Comparison of ENCODE assay signal across 8 mouse cellular contexts in genomic region chr11:22859301-22859632, GRCm38 (mm10). TPM values are rescaled to one million over a fixed set of nuclear protein-coding genes. Genes with fewer than 3 reads are reported as not detected.
DNase-seq lines count a peak whose midpoint lies in the region; ATAC-seq and TF ChIP-seq lines count a peak whose summit lies in the region.

No protein-coding gene starts in this region.

- ATAC-seq in heart, embryonic 11.5 days (replicated peaks; ENCODE audit: insufficient number of reproducible peaks, low FRiP score, low TSS enrichment) = peak; percentile 64; the same call in 1 of the 2 replicates
- ATAC-seq in CD4-positive, CD25-positive, alpha-beta regulatory T cell, adult 4 months = peak; percentile 15
- peak; percentile 75 for ATAC-seq in limb, embryonic 11.5 days (ENCODE audit: insufficient number of reproducible peaks, low FRiP score, low TSS enrichment, low read depth)
- peak; percentile 11 for ATAC-seq in neutrophil, adult 5-6 weeks (ENCODE audit: extremely low read depth, insufficient number of reproducible peaks, low FRiP score, poor library complexity, severe bottlenecking)

- H3K9ac ChIP-seq in heart, embryonic 11.5 days (ENCODE audit: low read depth, low read length) = peak overlapping the region; percentile 81
- H3K9ac ChIP-seq in limb, embryonic 11.5 days (ENCODE audit: low read length) = peak overlapping the region; percentile 62

- no peak for TF ChIP-seq CTCF in embryonic fibroblast, embryonic 13.5 days (IDR thresholded peaks at IDR 0.05; ENCODE audit: borderline replicate concordance, insufficient read depth, low read length)

- H3K9me3 ChIP-seq in heart, embryonic 11.5 days (replicated peaks; ENCODE audit: control insufficient read depth, low read length) = no peaks in the 10 kb centered on the region
- H3K9me3 ChIP-seq in limb, embryonic 11.5 days (ENCODE audit: control insufficient read depth, low read length) = no peaks in the 10 kb centered on the region

- peak overlapping the region; percentile 68 for H3K27ac ChIP-seq in heart, embryonic 11.5 days (ENCODE audit: low read depth, low read length)
- no peak overlapping the region for H3K27ac ChIP-seq in embryonic fibroblast, embryonic 13.5 days (ENCODE audit: insufficient read depth, low read length)
- no peak overlapping the region for H3K27ac ChIP-seq in limb, embryonic 11.5 days (replicated peaks; ENCODE audit: low read depth, low read length)

- peaks cover 12% of the 10 kb centered on the region; the same call in 1 of the 2 replicates for H3K27me3 ChIP-seq in heart, embryonic 11.5 days (ENCODE audit: control insufficient read depth, insufficient read depth, low read length)
- peaks cover 24% of the 10 kb centered on the region for H3K27me3 ChIP-seq in limb, embryonic 11.5 days (ENCODE audit: control insufficient read depth, insufficient read depth, low read length)

- peak overlapping the region; percentile 78 for H3K4me3 ChIP-seq in heart, embryonic 11.5 days (ENCODE audit: low read depth, low read length)
- H3K4me3 ChIP-seq in embryonic fibroblast, embryonic 13.5 days (ENCODE audit: insufficient read depth, low read length) = peak overlapping the region; percentile 91
- peak overlapping the region; percentile 62 for H3K4me3 ChIP-seq in limb, embryonic 11.5 days (ENCODE audit: low read depth, low read length)

- peak overlapping the region; percentile 100 for H3K4me2 ChIP-seq in heart, embryonic 11.5 days
- H3K4me2 ChIP-seq in limb, embryonic 11.5 days (ENCODE audit: low read depth, severe bottlenecking) = peak overlapping the region; percentile 92

- H3K36me3 ChIP-seq in heart, embryonic 11.5 days (ENCODE audit: control insufficient read depth, insufficient read depth, low read length) = no peaks in the 10 kb centered on the region
- H3K36me3 ChIP-seq in limb, embryonic 11.5 days (ENCODE audit: control insufficient read depth, insufficient read depth, low read length) = no peaks in the 10 kb centered on the region

- intact Hi-C loops in heart, postnatal 25 days (cut with DNase I) = loop anchor here (5.0 kb wide), 1 partner anchor 77 kb away; no protein-coding TSS in a partner anchor
- intact Hi-C loops in gastrocnemius, postnatal 36 days (cut with DNase I) = loop anchor here (5.0 kb wide), 1 partner anchor 227 kb away; no protein-coding TSS in a partner anchor

- peaks cover 6% of the 10 kb centered on the region; the same call in 1 of the 2 replicates for H3K4me1 ChIP-seq in heart, embryonic 11.5 days (ENCODE audit: control insufficient read depth, insufficient read depth, low read length)
- H3K4me1 ChIP-seq in embryonic fibroblast, embryonic 13.5 days (ENCODE audit: control insufficient read depth, insufficient read depth, low read length) = no peaks in the 10 kb centered on the region; the same call in 1 of the 2 replicates
- no peaks in the 10 kb centered on the region; the same call in 1 of the 2 replicates for H3K4me1 ChIP-seq in limb, embryonic 11.5 days (ENCODE audit: control insufficient read depth, insufficient read depth, low read length)

- 0% methylated on average over 27 of the region's 41 CpGs for WGBS in heart, embryonic 11.5 days (ENCODE audit: insufficient replicate concordance)
- under 1% methylated on average over 32 of the region's 41 CpGs for WGBS in limb, embryonic 11.5 days

- no peak for TF ChIP-seq POLR2A in embryonic fibroblast, embryonic 13.5 days (IDR thresholded peaks at IDR 0.05; ENCODE audit: low read depth, low read length)

- no peak for DNase-seq in heart, postnatal 25 days (ENCODE audit: low spot score)
- DNase-seq in limb, embryonic 11.5 days (ENCODE audit: low spot score) = no peak
- no peak for DNase-seq in adrenal gland, postnatal 36 days
- no peak for DNase-seq in gastrocnemius, postnatal 36 days

RNA-seq across cellular contexts. Expression of gene B3gnt2, which starts 1.5 kb away (rescaled TPM):
- 2.2 and 2.9 TPM in 2 replicates for polyA plus RNA-seq in heart, embryonic 11.5 days (2014; fragmentation: Nextera tagmentation; extraction: Ambion mirVana)
- total RNA-seq in heart, postnatal 25 days (2021) = 1 to 10 TPM; 4.8 to 6.0 TPM
- polyA plus RNA-seq in CD4-positive, CD25-positive, alpha-beta regulatory T cell, adult 4 months (2017; shearing (Covaris generic)) = 10 to 100 TPM in 1 of 2 experiments, 1 to 10 TPM in 1; 7.0 to 16.4 TPM
- polyA plus RNA-seq in embryonic fibroblast, embryonic 13.5 days (2011; ENCODE audit: insufficient read length, low read depth, missing spikeins) = 3.8 and 10.1 TPM in 2 replicates
- polyA plus RNA-seq in limb, embryonic 11.5 days (2014; fragmentation: Nextera tagmentation; extraction: Ambion mirVana) = 2.9 and 3.0 TPM in 2 replicates
- 38.9 and 46.2 TPM in 2 replicates for total RNA-seq in neutrophil, adult 5-6 weeks (2017)
- total RNA-seq in adrenal gland, postnatal 36 days (2021) = 10 to 100 TPM; 35.9 to 62.8 TPM
- total RNA-seq in gastrocnemius, postnatal 36 days (2021) = 1 to 10 TPM; 1.2 to 5.8 TPM

Comparison
In these comparisons a context has a peak if more than half of its experiments do, and no peak if none do; other contexts are left out.
1. ATAC-seq: peak in every context shown above with its lines; median percentile 75 in limb, embryonic 11.5 days; 64 in heart, embryonic 11.5 days; 15 in CD4-positive, CD25-positive, alpha-beta regulatory T cell, adult 4 months; 11 in neutrophil, adult 5-6 weeks.